Mouse (Mus musculus) heart, postnatal 0 days (tissue): ENCODE results near the gene Wnt7a.

Source experiments
- CTCF ChIP-seq: IDR thresholded peaks from 2 replicates; pipeline ENCODE4 v1.5.1; 2016; ENCODE audit warnings: antibody characterized with exemption, control low read depth, low read depth
- EP300 ChIP-seq: IDR thresholded peaks from 2 replicates; pipeline ENCODE4 v1.6.1; 2016; ENCODE audit warnings: antibody characterized with exemption, low read depth

- TF ChIP-seq CTCF (no peak), EP300 (no peak)
Observed at GRCm38 (mm10) chr6:91384415-91384814, 26.7 kb downstream of the Wnt7a start.
